Mouse (Mus musculus): ENCODE results near the gene Ran.

Gene Ran

GRCm38 (mm10) chr5:129015540-129015939 is 4.3 kb upstream of the Ran start:
- DNase-seq (ENCODE audit: low spot score) = no peak

GRCm38 (mm10) chr5:129016370-129016769 is 3.5 kb upstream of the Ran start:
- DNase-seq (ENCODE audit: low spot score) = no peak

GRCm38 (mm10) chr5:129018782-129019489 is 933 bp upstream of the Ran start:
- no peak for DNase-seq (ENCODE audit: low spot score)

GRCm38 (mm10) chr5:129020300-129020668 is 415 bp downstream of the Ran start:
- no peak for DNase-seq (ENCODE audit: low spot score)

GRCm38 (mm10) chr5:129020731-129021130 is 862 bp downstream of the Ran start:
- peak; percentile 20 for DNase-seq (ENCODE audit: low spot score)

GRCm38 (mm10) chr5:129025048-129025447 is 5.2 kb downstream of the Ran start:
- DNase-seq (ENCODE audit: low spot score) = no peak

- DNase-seq (ENCODE audit: low spot score) = no peak
These were observed 5.9 kb downstream of the Ran start for GRCm38 (mm10) chr5:129025725-129026124.

GRCm38 (mm10) chr5:129026171-129026570 is 6.3 kb downstream of the Ran start:
- no peak for DNase-seq (ENCODE audit: low spot score)

GRCm38 (mm10) chr5:129026637-129027036 is 6.8 kb downstream of the Ran start:
- no peak for DNase-seq (ENCODE audit: low spot score)

GRCm38 (mm10) chr5:129029131-129029723 is 9.4 kb downstream of the Ran start:
- DNase-seq (ENCODE audit: low spot score) = no peak

GRCm38 (mm10) chr5:129036678-129037077 is 16.8 kb downstream of the Ran start:
- no peak for DNase-seq (ENCODE audit: low spot score)

GRCm38 (mm10) chr5:129037739-129038138 is 17.9 kb downstream of the Ran start:
- DNase-seq (ENCODE audit: low spot score) = no peak

- DNase-seq (ENCODE audit: low spot score) = no peak
These were observed 26.0 kb downstream of the Ran start for GRCm38 (mm10) chr5:129045641-129046580.

GRCm38 (mm10) chr5:129049372-129049771 is 29.5 kb downstream of the Ran start:
- no peak for DNase-seq (ENCODE audit: low spot score)

GRCm38 (mm10) chr5:129051910-129052309 is 32.0 kb downstream of the Ran start:
- no peak for DNase-seq (ENCODE audit: low spot score)

- DNase-seq (ENCODE audit: low spot score) = no peak
These were observed 32.9 kb downstream of the Ran start for GRCm38 (mm10) chr5:129052636-129053355.

- no peak for DNase-seq (ENCODE audit: low spot score)
These were observed 34.9 kb downstream of the Ran start for GRCm38 (mm10) chr5:129054675-129055284.

GRCm38 (mm10) chr5:129059116-129059515 is 39.2 kb downstream of the Ran start:
- DNase-seq (ENCODE audit: low spot score) = no peak

- DNase-seq (ENCODE audit: low spot score) = peak; percentile 68
These were observed 41.7 kb downstream of the Ran start for GRCm38 (mm10) chr5:129061579-129061978.

GRCm38 (mm10) chr5:129063037-129063791 is 43.3 kb downstream of the Ran start:
- DNase-seq (ENCODE audit: low spot score) = peak; percentile 87

GRCm38 (mm10) chr5:129063792-129064087 is 43.9 kb downstream of the Ran start:
- no peak for DNase-seq (ENCODE audit: low spot score)
